Mouse (Mus musculus): Measurements from ENCODE around the gene Foxc1.
A peak's percentile ranks its signal among the peaks of the same experiment; 100 is the strongest.

The Foxc1 gene

DNA sequence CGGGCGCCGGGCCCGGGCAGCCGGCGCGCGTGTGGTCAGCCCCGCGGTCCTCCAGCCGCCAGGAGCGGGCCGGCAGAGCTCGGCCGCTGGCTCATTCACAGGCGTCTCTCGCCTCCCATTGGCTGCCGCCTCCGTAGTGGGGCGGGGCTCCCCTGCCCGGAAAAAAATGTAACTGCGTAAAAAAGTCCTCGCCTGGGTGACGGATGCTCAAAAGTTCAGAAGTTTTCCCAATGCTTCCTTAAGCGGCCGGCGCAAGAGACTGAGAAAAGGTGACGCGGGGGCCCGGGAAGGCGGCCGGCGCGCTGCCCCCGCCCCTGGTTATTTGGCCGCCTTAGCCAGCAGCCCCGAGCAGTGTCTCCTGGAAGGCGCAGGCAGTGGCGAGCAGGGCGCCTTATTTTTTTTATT, at the start of gene Foxc1:
Gene Foxc1 (plus strand): TSS at position 206 of the 405 bp plus-strand sequence.
- peak; percentile 57 for DNase-seq

- no peak for DNase-seq
Measured at GRCm38 (mm10) chr13:31760411-31760810, 46.0 kb upstream of the Foxc1 start.

DNA sequence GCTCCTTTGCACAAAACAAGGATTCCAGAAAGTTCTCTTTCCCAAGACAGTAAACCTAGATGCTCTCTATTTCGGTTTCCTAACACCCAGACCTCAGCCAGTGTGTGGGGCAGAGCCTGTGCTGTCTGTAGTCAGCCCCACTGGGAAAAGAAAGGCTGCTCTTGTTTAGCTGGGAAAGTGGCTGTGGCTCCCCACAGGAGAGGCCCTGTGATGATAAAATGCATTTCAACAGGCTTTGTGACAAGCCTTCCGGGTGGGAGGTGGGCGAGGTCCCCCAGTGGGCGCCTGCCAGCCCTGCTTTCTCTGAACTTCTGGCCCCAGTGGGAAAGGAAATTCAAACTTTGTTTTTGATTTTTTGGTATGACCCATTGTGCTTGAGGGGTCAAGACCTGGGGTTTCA, 45.4 kb upstream of the Foxc1 start:
- DNase-seq = no peak

GRCm38 (mm10) chr13:31764419-31764818, 42.0 kb upstream of the Foxc1 start:
- DNase-seq = no peak

DNA sequence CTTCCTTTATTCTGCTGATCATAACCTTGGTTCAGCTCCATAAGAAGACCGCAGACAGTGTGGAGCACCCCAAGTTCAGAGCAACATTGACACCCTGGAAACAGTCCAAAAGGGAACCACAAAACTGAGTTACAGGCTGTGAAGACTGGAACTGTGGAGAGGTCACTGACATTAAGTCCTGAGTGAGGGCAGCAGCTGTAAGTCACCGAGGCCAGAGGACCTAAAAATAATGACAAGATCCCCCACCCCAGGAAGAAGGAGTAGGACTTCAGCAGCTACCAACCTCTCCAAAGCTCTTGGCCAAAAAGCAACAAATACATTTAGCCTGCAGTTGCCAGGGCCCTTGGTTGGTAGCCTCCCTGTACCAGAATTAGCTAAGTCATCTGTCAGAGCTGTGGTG, 40.9 kb upstream of the Foxc1 start:
- DNase-seq = no peak

GRCm38 (mm10) chr13:31772882-31773281, 33.6 kb upstream of the Foxc1 start:
- DNase-seq = no peak

DNA sequence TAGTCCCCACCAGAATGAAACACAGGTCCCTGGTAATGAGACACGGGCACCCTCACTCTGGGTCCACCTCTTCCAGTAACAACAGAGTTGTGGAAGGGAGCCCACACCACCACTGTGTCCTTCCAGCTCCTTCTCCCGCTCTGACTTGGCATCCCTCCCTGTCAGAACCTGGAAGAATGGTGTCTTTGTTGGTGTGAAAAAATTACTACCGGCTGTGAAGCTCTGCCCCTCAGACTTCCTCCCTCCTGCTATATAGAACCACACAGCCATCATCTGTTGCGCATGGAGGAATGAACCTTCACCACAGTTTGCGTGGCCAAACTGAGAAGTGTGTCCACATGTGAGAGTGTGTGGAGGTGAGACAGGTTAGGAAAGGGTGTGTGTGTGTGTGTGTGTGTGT, 30.7 kb upstream of the Foxc1 start:
- DNase-seq = no peak

GRCm38 (mm10) chr13:31779281-31779981, 27.0 kb upstream of the Foxc1 start:
- DNase-seq = no peak

GRCm38 (mm10) chr13:31780299-31780698, 26.1 kb upstream of the Foxc1 start:
- DNase-seq = no peak

DNA sequence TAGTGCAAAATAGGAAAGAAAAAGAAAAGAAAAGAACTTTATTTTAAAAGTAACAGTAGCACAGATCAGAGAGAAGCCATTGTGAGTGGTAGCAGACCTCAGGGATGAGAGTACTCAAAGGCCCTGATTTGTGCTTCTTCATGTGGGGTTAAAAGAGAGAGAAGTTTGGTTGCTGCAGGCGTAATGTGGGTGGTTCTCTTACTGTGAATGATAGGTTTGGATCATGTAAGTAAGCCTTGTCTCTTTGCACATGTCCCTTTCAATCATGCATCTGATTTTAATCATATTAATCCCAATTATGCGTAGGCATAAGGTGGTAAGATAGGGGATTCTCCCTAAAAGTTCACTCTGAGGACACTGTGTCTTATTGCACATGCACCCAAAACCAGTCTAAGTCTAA, 24.4 kb upstream of the Foxc1 start:
- no peak for DNase-seq

DNA sequence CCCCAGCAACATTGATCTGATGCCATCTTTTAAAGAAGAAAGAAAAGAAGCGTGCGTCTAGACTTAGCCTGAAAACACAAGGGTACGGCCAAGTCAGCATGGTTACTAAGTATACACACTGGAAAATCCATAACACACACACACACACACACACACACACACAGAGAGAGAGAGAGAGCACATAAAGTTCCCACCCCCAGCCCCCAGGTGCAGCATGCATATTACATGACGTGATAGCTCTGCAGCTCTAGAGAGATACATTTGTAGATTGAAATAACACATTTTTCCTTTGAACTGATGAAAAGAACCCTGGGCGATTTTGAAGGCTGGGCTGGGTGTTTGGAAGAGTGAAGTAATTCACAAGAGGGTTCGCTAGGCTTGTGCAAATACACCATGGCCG, 21.7 kb upstream of the Foxc1 start:
- DNase-seq = no peak

- peak; percentile 38 for DNase-seq
Measured at GRCm38 (mm10) chr13:31792480-31793132, 13.8 kb upstream of the Foxc1 start.

DNA sequence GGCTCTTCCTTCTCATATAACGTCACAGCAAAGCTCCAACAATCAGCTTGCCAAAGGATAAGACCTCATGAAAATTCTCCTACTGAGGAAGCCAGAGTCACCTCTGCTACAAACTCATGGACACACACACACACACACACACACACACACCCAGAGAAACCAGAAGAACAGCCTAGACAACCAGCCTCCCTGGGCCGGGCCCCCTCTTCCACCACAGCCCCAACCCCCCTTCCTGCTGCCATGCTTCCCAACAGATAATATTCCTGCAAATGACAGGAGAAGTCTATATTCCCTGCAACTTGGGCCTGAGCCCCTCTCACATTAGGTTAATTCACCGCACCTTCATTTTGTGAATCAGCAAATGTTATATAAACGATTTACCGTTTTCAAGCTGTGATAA, 13.3 kb upstream of the Foxc1 start:
- DNase-seq = no peak

- DNase-seq = no peak
Measured at GRCm38 (mm10) chr13:31797346-31797745, 9.1 kb upstream of the Foxc1 start.

GRCm38 (mm10) chr13:31798075-31798474, 8.4 kb upstream of the Foxc1 start:
- DNase-seq = no peak

- DNase-seq = peak; percentile 82
Measured at GRCm38 (mm10) chr13:31800581-31801576, 5.6 kb upstream of the Foxc1 start.

DNA sequence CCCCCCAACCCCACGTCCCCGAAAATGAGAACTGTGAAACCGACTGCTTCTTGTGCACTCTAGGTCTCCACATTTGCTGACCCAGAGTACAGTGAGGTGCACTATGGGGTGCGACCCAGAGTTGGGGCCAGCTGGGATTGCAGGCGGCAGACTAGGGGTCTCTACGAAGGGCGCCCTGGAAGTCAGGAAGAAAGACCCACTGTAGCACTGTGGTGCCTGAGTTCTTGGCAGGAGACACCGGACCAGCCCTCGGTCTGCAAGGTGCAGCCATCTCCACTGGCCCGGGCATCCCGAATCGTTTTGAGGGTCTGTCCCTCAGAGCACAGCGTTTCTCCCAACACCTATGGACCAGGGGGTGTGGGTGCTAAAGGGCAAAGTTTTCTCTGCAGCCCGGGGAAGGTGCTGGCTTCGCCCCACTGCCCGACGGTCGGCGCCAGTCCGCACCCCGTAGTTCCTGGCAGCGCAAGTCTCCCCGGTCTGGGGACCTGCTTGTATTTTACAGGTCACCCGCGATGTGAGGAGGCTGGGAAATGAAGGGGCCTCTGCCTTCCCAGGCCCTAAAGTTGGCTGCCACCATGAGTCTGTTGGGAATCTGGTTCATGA, 4.6 kb upstream of the Foxc1 start:
- DNase-seq = no peak

DNA sequence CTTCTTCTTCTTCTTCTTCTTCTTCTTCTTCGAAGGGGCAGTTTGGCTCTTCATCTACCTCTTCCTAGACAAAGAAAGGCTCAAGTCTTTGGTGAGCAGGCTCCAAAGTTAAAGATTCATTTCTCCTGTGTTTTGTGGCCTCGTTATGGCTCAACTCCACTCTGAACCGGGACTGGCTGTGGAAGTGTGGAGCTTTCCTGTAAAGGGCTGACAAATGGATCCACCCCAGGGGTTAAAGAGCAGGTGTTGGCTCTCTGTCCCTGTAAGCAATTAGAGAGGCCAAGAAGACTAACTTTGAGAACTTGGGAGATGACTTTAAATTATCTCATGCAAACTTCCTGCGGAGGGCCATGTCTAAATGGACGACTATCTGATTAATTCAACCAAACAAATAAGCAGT, 4.0 kb upstream of the Foxc1 start:
- DNase-seq = no peak

GRCm38 (mm10) chr13:31803166-31804093, 3.0 kb upstream of the Foxc1 start:
- no peak for DNase-seq

DNA sequence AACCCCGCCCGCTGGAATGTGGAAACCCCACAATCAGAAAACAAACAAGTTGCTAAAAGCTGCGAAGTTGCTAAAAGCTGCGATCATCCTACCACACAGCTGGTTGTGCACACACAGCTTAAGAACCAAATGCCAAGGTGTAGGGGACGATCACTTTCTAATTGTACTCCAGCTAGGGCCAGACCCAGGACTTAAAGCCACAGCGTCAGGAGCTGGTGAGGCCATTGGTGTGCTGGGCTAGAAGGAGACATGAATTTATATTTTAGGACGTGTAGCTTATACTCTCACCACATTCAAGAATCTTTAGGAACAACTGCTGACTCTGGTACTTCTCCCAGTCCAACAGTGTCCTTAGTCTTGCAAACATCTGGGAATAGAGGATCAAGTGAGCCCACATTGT, 1.9 kb upstream of the Foxc1 start:
- no peak for DNase-seq

GRCm38 (mm10) chr13:31805831-31806427, 504 bp upstream of the Foxc1 start:
- DNase-seq = peak; percentile 5
